Mouse (Mus musculus) activated CD4-positive, CD25-positive, alpha-beta regulatory T cell, adult 4 months (primary cell): ENCODE data around the gene Ndufb10. TPM values are rescaled to one million over a fixed set of nuclear protein-coding genes. Genes with fewer than 3 reads are reported as not detected.
A peak's percentile ranks its signal among the peaks of the same experiment; 100 is the strongest.

Source experiments
- ATAC-seq: one replicate; pipeline ENCODE4 v1.8.0; 2017
- polyA plus RNA-seq, 2 experiments: library from polyadenylated mRNA; unstranded; fragments of 100-300 nt; shearing (Covaris generic); gene quantifications; one replicate each; pipeline ENCODE4 v1.2.1; 2017

Ndufb10 gene
- polyA plus RNA-seq: 100 to 1,000 TPM; 226 to 265 TPM

DNA sequence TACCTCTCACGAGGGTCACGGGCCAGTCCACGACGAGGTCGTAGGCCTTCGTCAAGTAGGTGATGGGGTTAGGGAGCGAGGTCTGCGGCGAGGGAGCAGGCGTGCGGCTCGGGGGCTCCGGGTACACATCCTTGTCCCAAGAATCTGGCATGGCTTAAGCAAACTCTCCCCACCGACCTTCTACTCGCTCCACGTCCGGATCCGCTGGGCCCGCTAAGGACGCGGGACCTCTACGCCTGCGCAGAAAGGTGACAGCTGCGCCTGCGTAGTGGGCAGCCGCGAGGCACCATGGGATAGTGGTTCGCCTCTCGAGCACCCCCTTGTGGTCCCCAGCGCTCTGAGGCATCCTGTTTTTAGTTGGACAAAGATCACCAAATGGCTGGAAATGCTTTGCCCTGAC lies at the start of gene Ndufb10:
Ndufb10 (minus strand) TSS at position 295 of the 400 bp plus-strand sequence.
- ATAC-seq: peak; percentile 44

GRCm38 (mm10) chr17:24773241-24773640 lies 49.0 kb upstream of the Ndufb10 start:
- no peak for ATAC-seq

GRCm38 (mm10) chr17:24769146-24769545 lies 44.9 kb upstream of the Ndufb10 start:
- no peak for ATAC-seq

DNA sequence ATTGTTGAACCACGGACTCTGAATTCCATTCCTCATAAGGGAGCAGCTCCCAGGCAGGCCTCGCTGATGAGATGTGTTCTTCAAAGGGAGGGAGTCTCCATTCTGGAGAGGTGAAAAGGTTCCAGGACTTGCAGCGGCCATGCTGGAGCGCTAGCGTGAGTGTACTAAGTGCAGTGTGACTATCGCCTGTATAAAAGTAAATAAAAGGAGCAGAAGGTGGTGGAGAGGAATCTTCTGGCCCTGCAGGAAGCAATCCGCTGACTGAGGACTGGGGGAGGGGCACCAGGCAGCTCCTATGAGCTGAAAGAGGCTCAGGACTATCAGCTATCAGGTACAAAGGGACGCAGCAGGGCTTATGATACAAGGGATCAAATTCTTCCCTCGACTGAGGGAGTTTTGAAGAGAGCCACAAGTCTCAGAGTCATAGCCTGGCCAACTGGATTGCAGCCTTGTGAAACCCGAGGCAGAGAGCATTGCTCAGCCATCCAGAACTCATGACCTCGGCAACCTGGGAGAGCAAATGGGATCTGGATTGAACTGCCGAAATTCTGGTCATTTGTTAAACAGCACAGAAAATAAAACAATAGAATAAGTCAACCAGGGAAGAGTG lies 42.1 kb upstream of the Ndufb10 start:
- no peak for ATAC-seq

DNA sequence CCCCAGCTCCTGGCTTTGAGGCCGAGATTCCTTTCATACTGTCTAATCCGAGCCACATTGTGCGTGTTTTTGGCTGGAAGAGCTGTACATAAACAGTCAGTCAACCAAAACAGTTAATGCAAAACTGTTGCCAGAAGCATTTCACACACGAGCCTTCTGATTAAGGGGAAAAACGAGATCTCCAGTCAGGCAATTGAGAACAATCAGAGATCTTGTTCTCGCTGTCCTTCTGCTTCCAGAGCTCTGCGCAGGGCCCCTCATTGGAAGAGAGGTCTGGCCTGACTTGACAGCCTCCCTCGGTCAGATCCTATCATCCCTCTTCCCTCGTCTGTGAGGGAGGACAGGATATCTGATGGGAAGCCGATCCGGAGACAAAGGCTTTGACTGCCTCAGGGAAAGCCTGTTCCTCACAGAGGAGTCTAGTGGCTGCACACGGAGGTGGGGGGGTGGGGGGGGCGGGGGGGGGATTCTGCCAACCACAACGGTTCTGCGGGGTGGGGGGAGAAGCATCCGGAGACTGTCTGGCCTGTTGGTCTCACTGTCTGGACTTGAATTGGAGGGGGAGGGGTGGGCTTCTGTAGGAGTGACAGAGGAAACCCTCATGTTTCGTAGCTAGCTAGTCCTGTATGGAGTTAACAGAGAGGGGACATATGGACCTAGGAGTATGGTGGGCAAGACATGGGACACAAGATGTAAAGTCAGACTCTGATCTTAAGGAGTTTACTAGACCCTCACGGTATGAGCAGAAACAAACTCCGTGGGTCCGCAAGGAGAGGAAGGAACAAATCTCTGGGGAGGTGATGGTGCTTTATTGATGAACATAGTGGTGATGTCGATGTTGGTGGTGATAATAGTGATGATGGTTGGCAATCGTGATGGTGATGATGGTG lies 41.0 kb upstream of the Ndufb10 start:
- no peak for ATAC-seq

GRCm38 (mm10) chr17:24761121-24761520 lies 36.8 kb upstream of the Ndufb10 start:
- no peak for ATAC-seq

- ATAC-seq: no peak
These were observed 33.1 kb upstream of the Ndufb10 start for GRCm38 (mm10) chr17:24757394-24757793.

DNA sequence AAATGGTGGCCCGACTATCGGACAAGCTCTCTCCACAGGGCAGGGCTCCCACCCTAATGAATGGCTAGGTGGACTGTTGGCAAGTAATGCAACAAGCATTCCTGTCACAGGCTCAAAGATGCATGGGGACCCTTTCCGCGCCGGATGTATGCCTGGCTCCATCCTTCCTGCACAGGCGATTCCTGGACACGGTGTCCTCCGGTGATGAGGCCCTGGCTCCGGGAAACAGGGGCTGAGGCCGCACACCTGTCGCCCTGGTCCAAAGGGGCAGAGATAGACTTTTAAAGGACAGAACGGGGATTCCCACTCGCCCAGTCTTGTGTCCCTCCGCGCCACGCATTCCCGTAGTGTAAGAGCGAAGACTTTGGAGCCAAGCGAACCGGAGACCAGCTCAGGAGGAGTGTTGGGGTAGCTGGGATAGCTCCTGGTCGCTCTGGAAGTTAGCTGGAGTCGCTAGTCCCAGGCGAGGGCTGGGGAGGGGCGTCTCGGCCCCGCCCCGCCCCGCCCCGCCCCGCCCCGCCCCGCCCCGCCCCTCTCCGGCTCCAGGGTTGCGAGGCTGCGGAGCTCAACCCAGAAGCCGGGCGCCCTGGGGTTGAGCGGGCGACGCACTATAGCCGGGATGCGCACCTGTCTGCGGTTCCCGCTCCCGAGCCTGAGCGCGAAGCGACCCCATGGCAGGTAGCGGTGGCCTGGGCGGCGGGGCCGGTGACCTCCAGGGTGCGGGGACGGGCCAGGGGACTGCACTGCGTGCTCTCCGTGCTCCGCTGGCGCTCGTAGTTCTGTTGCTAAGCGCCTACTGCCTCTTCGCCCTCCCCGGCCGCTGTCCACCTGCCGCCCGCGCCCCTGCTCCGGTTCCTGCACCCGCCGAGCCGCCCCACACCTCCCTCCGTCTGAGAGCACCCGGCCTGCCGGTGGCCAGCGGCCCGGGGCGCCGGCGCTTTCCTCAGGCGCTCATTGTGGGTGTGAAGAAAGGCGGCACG lies 28.4 kb upstream of the Ndufb10 start, which contains the start of gene Hs3st6:
Hs3st6 (plus strand) TSS at position 574 of the 980 bp plus-strand sequence.
- ATAC-seq: no peak

DNA sequence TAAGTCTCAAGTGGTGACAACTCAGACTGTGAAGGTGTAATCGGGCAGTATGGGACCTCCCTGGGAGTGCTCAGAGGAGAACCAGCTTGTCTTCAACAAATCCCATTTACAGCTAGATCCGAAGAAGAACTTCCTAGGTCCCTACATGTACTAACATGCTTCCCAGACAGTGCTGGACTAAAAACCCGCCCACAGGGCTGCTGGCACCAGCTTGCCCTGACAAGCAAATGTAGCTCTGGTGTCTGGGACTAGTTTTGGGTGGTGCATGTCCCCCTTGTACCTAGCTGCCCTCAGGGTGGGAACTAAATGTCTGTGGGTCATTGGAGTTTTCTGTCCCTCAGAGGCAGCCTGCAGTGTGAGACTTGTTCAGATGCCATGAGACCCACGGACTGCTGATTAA lies 27.2 kb upstream of the Ndufb10 start:
- ATAC-seq: no peak

DNA sequence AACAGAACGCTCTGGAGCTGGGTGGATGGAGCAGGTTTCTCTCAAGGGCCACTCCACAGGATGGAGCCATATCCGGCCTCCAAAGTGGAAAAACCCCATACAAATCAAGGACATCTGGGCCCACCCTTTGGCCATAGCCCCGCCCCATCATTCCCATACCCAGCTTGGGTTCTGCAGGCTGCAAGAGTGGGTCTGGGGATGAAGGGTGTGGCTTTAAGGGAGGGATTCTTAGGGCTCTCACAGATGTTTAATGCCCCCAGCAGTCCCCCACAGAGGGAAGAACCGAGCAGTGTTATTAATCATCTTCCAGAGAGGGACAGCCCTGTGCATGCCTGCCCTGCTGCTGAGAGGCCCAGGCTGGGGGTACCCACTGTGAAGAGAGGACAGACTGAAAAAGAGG lies 22.7 kb upstream of the Ndufb10 start:
- no peak for ATAC-seq

GRCm38 (mm10) chr17:24745526-24746497 lies 21.5 kb upstream of the Ndufb10 start:
- ATAC-seq: peak; percentile 88

GRCm38 (mm10) chr17:24744381-24744780 lies 20.1 kb upstream of the Ndufb10 start:
- ATAC-seq: no peak

DNA sequence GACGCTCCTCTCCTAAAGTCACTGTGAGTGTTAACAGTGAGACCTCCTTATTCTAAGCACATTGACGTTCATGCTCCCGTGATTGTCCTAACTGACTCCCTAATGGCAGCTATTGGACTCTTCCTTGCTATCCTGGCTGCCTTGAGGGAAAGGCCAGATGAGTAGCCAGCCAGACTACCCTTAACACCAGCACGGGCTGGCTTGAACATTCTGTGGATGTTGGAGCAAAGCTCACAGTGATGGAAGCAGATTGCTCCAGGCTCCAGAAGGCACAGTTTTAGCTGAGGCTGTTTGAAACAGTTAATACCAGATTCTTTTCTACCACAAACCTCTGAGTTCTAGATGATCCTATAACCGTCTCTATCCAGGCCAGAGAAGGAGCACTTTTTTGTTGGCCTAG lies 19.6 kb upstream of the Ndufb10 start:
- ATAC-seq: no peak

GRCm38 (mm10) chr17:24742307-24742706 lies 18.0 kb upstream of the Ndufb10 start:
- no peak for ATAC-seq

GRCm38 (mm10) chr17:24739926-24740325 lies 15.6 kb upstream of the Ndufb10 start:
- ATAC-seq: no peak

DNA sequence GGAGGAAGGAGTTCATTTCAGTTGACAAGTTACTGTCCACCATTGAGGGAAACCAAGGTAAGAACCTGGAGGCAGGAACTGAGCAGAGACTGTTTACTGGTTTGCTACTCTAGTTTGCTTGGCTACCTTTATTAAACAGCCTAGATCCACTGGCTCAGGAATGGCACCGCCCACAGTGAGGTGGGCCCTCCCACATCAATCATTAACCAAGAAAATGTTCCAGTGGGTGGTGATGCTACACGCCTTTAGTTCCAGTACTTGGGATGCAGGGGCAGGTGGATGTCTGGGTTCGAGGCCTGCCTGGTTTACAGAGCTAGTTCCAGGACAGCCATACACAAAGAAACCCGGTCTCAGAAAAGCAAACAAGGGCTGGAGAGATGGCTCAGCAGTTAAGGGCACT lies 14.0 kb upstream of the Ndufb10 start:
- ATAC-seq: no peak

DNA sequence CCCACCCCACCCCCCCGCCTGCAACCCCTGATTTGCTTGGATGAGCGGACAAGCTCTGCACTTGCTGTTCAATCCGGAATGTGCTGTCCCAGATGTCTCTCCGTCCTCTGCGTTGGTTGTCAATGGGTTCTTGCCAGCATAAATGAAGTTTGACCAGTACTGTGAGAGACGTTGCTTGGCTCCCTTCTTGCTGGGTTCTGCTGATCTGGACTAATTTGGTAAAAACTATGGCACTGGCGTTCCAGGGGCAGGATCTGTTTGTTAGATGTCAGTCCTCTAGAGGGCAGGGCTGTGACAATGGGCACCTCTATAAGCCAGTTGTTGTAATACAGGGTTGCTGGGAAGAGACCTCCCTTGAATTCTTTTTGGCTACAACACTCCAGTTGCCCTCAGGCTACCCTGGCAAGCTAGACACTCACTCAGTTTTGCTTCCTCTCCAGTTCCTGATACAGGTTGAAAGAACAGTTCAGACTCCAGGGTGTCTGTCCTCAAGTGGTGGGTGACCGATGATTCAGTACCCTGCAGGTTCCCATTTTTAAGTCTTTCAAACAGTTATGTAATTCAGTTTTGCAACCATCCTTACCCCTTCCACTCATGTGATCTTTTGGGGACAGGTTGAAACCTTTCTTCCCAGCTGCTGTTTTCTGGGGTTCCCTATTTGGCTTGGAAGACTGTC lies 13.0 kb upstream of the Ndufb10 start:
- no peak for ATAC-seq

GRCm38 (mm10) chr17:24736330-24737051 lies 12.2 kb upstream of the Ndufb10 start, which contains the start of gene Msrb1:
Gene Msrb1 (plus strand): TSS chr17:24736642.
- peak; percentile 98 for ATAC-seq

DNA sequence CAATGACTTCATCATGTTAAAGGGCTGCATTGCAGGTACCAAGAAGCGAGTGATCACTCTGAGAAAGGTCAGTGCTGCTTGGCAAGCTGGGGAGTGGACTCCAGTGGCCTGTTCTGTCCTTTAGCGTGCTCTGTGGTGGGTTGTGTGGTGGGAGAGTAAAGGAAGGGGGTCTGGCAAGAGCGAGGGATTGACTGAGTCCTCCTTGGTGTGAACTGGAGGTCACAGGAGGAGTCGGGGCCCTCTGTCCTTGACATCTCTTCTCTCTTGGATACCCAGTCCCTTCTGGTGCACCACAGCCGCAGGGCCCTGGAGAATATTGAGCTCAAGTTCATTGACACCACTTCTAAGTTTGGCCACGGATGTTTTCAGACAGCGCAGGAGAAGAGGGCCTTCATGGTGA lies 11.2 kb upstream of the Ndufb10 start:
- no peak for ATAC-seq

DNA sequence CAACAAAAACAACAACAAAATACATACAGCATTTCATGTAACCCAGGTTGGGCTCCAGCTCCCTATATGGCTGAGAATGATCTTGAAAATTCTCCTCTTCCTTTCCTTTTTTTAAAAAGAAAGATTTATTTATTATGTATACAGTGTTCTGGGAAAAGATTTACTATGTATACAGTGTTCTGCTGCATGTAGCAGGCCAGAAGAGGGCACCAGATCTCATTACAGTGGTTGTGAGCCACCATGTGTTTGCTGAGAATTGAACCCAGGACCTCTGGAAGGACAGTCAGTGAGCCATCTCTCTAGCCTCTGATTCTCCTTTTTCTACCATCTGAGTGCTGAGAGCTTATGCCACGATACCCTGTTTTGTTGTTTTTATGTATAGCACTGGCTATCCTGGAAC lies 10.2 kb upstream of the Ndufb10 start:
- ATAC-seq: no peak
